14 mouse cellular contexts compared by ENCODE assay signal in the genomic region with DNA sequence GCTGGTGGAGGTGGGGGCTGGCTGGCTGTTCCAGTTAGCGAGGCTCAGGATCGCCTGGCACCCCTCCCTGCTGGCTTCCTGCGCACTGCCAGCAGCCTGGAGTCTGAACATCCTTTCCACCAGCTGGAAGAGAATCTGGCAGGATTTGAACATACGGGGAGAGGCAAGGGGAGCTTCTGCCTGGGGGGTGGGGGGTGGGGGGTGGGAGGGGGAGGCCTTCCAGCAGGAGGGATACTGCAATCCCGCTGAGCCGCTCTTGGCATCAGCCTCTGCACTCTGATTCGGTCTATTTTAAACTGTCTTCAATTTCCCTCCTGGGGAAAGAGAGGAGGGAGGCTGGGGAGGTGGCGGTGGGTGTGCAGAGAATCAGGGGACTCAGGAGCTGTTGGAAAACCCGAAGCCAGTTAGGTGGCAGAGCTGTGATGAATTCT.
DNase-seq lines count a peak whose midpoint lies in the region; ATAC-seq lines count a peak whose summit lies in the region.
"Had no signal": no experiment of that assay in that cellular context is flagged by ENCODE, and none has a peak within 500 bp of the region (broad histone marks: within the 10 kb centered on the region; RNA-seq: fewer than 3 reads in every experiment).

No protein-coding gene starts in this region.

- ATAC-seq in hindbrain, embryonic 16.5 days: peak; percentile 63
- ATAC-seq in hindbrain, embryonic 12.5 days (ENCODE audit: low FRiP score): no peak
- ATAC-seq in kidney, embryonic 14.5 days (ENCODE audit: low FRiP score, low TSS enrichment): no peak
- ATAC-seq: liver, postnatal 0 days had no signal

- no peaks in the 10 kb centered on the region for H3K4me1 ChIP-seq in hindbrain, embryonic 16.5 days (ENCODE audit: control insufficient read depth, insufficient read depth, low read depth, low read length)
- H3K4me1 ChIP-seq in hindbrain, embryonic 12.5 days: peaks cover 5% of the 10 kb centered on the region; the same call in 1 of the 2 replicates
- no peaks in the 10 kb centered on the region for H3K4me1 ChIP-seq in kidney, embryonic 14.5 days (ENCODE audit: control insufficient read depth, insufficient read depth, low read length)

- no peaks in the 10 kb centered on the region; the same call in none of the 2 replicates for H3K27me3 ChIP-seq in hindbrain, embryonic 16.5 days (replicated peaks; ENCODE audit: control insufficient read depth, insufficient read depth, low read length)
- H3K27me3 ChIP-seq in hindbrain, embryonic 12.5 days: no peaks in the 10 kb centered on the region; the same call in 1 of the 2 replicates
- no peaks in the 10 kb centered on the region; the same call in 1 of the 2 replicates for H3K27me3 ChIP-seq in kidney, embryonic 14.5 days (ENCODE audit: control insufficient read depth, insufficient read depth, low read length)
- H3K27me3 ChIP-seq: embryonic facial prominence, embryonic 15.5 days had no signal

- no peak overlapping the region for H3K9ac ChIP-seq in hindbrain, embryonic 16.5 days (ENCODE audit: low read depth, low read length)
- no peak overlapping the region for H3K9ac ChIP-seq in hindbrain, embryonic 12.5 days
- H3K9ac ChIP-seq in kidney, embryonic 14.5 days (ENCODE audit: low read depth, low read length): no peak overlapping the region
- H3K9ac ChIP-seq: embryonic facial prominence, embryonic 15.5 days; liver, postnatal 0 days; neural tube, embryonic 13.5 days had no signal

- H3K27ac ChIP-seq in hindbrain, embryonic 16.5 days (ENCODE audit: low read depth, low read length): no peak overlapping the region
- no peak overlapping the region for H3K27ac ChIP-seq in hindbrain, embryonic 12.5 days
- H3K27ac ChIP-seq in kidney, embryonic 14.5 days (ENCODE audit: low read depth, low read length): no peak overlapping the region
- H3K27ac ChIP-seq: embryonic facial prominence, embryonic 15.5 days; neural tube, embryonic 13.5 days had no signal

- peak; percentile 36 to 74 for DNase-seq in frontal cortex, adult 2 months (ENCODE audit: extremely low spot score in 1 of 2, low spot score in 1 of 2)
- peak; percentile 63 for DNase-seq in layer of hippocampus, adult 9-10 months (ENCODE audit: low spot score)
- DNase-seq in right cerebral cortex, adult 2 months (ENCODE audit: low spot score in 2 of 2): peak; percentile 60 to 74
- no peak for DNase-seq in testis, postnatal 10 days (ENCODE audit: low spot score)
- no peak for DNase-seq in ovary, postnatal 36 days (ENCODE audit: low spot score)
- DNase-seq: adrenal gland, postnatal 10 days; cerebellum, adult 18-20 months; liver, postnatal 0 days; thymus, postnatal 36 days had no signal

- H3K36me3 ChIP-seq in hindbrain, embryonic 16.5 days (ENCODE audit: control insufficient read depth, insufficient read depth, low read length): no peaks in the 10 kb centered on the region
- no peaks in the 10 kb centered on the region for H3K36me3 ChIP-seq in hindbrain, embryonic 12.5 days
- no peaks in the 10 kb centered on the region for H3K36me3 ChIP-seq in kidney, embryonic 14.5 days (ENCODE audit: control insufficient read depth, insufficient read depth, low read length)
- H3K36me3 ChIP-seq: embryonic facial prominence, embryonic 15.5 days; neural tube, embryonic 13.5 days had no signal

- H3K4me3 ChIP-seq in hindbrain, embryonic 16.5 days (ENCODE audit: low read length): no peak overlapping the region
- H3K4me3 ChIP-seq in hindbrain, embryonic 12.5 days: no peak overlapping the region
- H3K4me3 ChIP-seq in kidney, embryonic 14.5 days (ENCODE audit: low read length): no peak overlapping the region
- H3K4me3 ChIP-seq: embryonic facial prominence, embryonic 15.5 days; neural tube, embryonic 13.5 days had no signal

- 25% methylated on average over 9 of the region's 9 CpGs for WGBS in hindbrain, embryonic 16.5 days
- 31% methylated on average over 9 of the region's 9 CpGs for WGBS in hindbrain, embryonic 12.5 days
- WGBS in kidney, embryonic 14.5 days: 59% methylated on average over 9 of the region's 9 CpGs

- no peak overlapping the region for H3K4me2 ChIP-seq in hindbrain, embryonic 16.5 days (ENCODE audit: low read length)
- H3K4me2 ChIP-seq in hindbrain, embryonic 12.5 days (replicated peaks): no peak overlapping the region
- no peak overlapping the region for H3K4me2 ChIP-seq in kidney, embryonic 14.5 days (replicated peaks; ENCODE audit: low read depth, low read length)
- H3K4me2 ChIP-seq: embryonic facial prominence, embryonic 15.5 days; neural tube, embryonic 13.5 days had no signal

- no peaks in the 10 kb centered on the region for H3K9me3 ChIP-seq in hindbrain, embryonic 16.5 days (ENCODE audit: control insufficient read depth, low read length)
- H3K9me3 ChIP-seq in hindbrain, embryonic 12.5 days (replicated peaks): no peaks in the 10 kb centered on the region
- no peaks in the 10 kb centered on the region for H3K9me3 ChIP-seq in kidney, embryonic 14.5 days (ENCODE audit: control insufficient read depth, low read length)
- H3K9me3 ChIP-seq: embryonic facial prominence, embryonic 15.5 days; neural tube, embryonic 13.5 days had no signal

Comparison
In these comparisons a context has a peak if more than half of its experiments do, and no peak if none do; other contexts are left out.
1. DNase-seq: peak in frontal cortex, adult 2 months (2 of 2), layer of hippocampus, adult 9-10 months (single experiment) and right cerebral cortex, adult 2 months (2 of 2); none in testis, postnatal 10 days (single experiment) and ovary, postnatal 36 days (single experiment).